Mouse (Mus musculus): Measurements from ENCODE around the gene Rgs16.
"Not testable (repeated sequence)": the region's sequence is repeated elsewhere in the genome, so short reads cannot be mapped to it uniquely, and the experiment has no call there.

Rgs16 gene

DNA sequence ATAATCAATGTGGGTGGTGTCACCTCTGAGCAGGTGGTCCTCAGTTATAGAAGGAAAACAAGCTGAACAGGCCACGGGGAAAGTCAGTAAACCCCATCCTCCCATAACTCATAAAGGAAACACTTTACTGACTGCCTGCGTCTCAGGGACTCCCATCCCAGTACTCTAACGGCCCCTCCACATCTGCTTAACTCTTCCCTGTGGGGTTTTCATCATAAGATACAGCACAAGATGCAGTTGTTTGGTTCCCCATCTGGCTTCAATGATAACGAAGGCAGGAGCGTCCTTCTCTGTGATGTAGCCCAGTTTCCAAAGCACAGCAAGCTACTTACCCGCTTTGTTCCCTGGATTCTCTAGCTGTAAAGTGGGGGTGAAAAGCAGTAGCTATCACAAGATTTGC, 9.9 kb downstream of the Rgs16 start:
- DNase-seq (ENCODE audit: low read depth): peak; percentile 78

DNA sequence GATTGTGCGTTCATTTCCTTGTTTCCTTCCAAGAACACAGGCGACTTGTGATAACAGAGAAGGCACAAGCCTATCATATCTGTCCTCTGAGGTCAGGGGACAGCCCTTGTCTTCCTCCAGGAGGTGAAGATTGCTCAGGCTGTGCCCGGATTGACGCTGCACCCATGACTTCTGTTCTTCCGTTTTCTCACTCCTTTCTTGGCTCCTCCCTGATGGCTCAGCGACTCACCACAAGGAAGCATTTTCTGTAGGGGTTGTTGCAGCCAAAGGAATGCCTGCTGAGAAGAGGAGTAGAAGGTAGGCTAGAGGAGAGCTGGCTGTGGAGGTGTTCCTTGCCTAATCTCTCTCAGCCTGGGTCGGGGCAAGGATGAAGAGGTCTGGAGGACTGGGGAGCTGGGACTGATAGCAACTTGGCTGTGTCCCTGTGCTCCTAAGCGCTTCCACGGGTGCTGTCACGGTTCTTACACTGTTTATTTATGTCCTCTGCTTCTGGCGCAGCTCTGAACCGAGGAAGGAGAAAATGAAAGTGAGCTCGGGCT, 11.7 kb downstream of the Rgs16 start:
- peak; percentile 51 for DNase-seq (ENCODE audit: low read depth)

DNA sequence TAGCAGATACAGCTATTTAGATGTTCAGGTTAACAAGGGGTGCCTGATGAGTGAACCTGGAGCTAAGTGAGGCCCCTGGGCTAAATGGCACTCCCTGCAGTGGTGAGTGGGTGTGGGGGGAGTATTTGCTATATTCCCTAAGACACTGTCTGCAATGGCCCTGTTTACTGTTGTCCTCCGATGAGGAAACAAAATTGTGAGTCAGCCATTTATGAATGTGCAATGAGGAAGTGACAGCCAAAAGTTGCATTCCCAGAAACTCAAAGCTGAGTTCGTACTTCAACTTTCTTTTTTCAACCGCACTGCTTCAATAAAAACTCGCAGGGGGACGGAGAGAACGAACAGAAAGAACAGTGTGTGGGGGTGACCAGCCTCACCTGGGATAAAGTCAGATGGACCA, 12.4 kb downstream of the Rgs16 start:
- DNase-seq (ENCODE audit: low read depth): no peak

DNA sequence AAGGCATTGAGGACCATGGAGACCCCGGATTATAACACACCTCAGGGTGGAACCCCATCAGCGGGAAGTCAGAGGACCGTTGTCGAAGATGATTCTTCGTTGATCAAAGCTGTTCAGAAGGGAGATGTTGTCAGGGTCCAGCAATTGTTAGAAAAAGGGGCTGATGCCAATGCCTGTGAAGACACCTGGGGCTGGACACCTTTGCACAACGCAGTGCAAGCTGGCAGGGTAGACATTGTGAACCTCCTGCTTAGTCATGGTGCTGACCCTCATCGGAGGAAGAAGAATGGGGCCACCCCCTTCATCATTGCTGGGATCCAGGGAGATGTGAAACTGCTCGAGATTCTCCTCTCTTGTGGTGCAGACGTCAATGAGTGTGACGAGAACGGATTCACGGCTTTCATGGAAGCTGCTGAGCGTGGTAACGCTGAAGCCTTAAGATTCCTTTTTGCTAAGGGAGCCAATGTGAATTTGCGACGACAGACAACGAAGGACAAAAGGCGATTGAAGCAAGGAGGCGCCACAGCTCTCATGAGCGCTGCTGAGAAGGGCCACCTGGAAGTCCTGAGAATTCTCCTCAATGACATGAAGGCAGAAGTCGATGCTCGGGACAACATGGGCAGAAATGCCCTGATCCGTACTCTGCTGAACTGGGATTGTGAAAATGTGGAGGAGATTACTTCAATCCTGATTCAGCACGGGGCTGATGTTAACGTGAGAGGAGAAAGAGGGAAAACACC, 13.7 kb downstream of the Rgs16 start:
- DNase-seq (ENCODE audit: low read depth): no peak

DNA sequence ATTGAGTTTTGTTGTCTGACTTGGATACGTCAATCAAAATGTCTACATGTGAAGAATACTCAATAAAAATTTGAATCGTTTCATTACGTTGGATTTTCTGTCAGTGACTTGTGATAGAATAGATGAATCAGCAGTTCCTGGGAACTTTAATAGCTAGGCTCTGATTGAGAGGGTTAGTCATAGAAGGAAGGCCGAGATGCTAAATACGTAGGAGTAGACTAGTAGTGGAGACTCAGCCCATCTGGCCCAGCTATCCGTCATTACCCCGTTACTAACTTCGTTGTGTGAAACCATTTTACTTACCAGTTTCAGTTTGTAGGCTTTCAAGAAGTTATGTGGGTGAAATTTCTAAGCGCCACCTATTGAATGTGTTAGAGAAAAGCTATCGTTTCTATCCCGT, 24.0 kb downstream of the Rgs16 start:
- DNase-seq (ENCODE audit: low read depth): no peak

DNA sequence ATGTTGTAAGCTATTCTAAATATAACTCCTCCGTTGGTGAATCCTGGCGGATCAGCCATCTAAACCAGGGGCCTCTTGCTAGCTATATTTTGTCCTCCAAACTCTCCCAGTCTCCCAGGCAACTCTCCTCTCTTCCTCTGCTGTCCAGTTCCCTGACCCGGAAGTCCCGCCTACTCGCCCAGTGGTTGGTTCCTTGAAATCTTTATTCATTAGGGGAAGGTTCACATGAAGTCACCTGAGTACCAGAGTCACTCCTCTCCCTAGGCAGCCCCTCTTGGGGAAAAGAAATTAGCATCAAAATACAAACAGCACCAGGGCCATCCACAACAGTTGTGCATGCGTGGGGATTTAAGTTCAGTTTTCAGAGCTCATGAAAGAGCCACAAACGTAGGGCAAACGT, 26.1 kb downstream of the Rgs16 start:
- DNase-seq (ENCODE audit: low read depth): no peak

DNA sequence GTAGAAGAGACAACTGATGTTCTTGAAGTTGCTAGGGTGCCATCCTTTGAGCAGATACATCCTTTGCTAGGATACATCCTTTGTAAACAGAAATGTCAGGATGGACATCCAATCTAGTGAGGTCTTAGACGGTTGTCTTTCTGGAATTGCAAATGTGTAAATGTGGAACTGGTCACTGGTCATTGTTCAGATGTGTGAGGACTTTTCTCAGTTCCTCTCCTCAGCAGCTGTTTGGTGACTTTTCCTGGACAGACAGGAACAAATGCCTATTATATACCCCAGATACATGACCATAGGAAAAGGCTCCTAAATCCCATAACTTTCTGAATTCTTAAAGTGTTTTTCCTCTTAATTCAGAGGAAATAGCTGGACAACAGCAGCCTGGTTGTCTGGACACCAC, 27.1 kb downstream of the Rgs16 start:
- DNase-seq (ENCODE audit: low read depth): no peak

DNA sequence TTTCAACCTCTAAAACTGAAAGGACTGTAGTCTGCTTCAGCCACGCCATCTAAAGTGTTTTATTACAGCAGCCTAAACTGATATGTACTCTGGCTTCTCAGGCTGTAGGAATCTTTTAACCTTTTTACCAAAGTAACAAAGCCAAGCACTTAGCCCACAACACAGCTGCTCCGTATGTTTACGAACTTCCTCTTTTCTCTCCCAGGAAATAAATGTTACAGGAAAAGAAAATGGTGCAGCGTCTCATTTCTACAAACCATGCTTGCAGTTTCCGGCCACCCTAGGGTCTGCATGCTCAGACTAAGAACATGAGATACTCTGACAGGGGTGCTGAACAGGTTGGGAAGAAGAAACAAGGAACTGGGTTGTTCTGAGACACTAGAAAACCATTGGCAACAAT, 28.3 kb downstream of the Rgs16 start:
- DNase-seq (ENCODE audit: low read depth): no peak

DNA sequence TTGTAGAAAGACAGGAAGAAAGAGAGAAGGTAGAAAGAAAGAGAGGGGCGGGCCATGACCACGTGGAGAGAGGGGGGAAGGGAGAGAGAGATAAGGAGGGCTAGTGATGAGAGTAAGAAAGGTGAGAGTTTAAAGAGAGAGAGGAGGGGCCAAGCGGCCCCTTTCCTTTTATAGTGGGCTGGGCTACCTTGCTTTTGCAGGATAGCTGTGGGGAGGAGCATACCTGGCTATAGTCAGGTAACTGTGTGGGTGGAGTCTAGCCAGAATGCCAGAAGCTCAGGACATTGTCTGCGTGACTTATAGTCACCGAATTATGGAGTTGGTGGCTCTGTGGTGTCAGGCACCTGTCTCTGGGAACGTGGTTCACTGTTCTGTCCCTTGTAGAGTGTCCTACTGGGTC, 29.4 kb downstream of the Rgs16 start:
- not testable (repeated sequence) for DNase-seq (ENCODE audit: low read depth)

DNA sequence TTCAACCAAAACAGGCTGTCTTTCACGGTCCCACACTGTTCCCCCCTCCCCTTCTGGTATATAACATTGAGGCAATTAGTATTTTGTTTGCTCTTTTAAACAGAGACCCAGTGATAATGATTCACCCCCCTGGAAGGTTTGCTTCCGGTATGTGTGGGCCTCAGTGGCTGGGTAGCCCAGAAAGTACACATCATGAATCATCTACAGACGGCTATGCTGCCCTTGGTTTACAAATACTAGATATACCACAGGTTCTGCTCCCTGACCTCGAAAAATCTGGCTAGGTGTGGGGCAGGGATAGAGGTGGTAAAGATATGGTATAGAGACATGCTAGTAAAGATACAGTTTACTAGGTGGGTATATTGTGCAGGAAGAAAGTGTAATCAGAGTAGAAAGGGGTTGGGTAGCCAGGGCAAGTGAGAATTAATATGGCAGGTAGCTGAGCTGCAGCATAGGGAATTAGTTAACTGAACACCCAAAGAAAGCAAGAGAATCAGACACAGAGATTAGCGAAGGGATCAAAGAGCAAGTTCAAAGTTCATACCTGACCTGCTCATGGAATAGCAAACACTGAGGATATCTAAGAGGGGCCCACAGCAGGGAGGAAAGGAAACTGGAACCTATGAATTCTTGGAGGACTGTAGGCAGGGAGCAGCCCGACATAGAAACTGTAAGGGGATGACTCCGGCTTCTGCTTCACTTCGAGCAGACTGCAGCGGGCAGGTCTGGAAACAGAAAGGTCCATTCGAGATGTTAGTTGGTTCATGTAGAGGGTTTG, 30.0 kb downstream of the Rgs16 start:
- no peak for DNase-seq (ENCODE audit: low read depth)

DNA sequence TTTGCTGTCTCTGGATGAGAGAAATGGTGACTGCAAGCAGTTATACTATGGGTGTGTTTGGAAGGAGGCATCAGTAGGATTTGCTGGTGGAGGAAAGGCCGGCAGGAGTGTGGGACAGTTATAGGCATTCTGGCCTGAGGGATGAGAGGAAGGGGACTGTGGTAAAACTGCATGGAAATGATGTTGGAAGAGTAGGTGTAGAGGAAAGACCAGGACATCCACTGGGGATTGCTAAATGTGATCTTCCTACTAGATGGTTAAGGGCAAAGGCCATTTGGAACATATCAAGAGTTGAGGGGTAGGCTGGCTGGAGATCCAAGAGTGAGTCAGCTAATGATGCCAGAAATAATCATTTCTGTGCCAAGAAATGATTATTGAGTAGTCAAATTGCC, 30.6 kb downstream of the Rgs16 start:
- no peak for DNase-seq (ENCODE audit: low read depth)

DNA sequence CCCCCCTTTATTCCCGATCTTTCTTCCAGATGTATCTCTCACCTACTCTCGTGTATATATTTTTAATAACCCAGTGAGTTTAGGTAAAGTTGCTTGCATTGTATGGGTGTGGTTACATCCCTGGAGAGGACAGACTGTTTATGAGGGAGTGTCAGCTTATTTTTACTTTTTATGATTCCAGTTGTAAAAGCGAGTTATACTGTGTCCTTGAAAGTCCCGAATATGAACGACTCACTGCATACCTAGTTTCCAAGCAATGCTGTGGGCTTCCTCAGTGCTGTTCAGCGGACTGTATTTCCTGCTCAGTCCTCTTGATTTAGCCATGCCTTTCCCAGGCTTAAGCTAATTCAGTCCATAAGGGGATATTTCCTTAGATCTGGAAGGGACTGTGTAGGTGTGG, 35.0 kb downstream of the Rgs16 start:
- DNase-seq (ENCODE audit: low read depth): no peak

DNA sequence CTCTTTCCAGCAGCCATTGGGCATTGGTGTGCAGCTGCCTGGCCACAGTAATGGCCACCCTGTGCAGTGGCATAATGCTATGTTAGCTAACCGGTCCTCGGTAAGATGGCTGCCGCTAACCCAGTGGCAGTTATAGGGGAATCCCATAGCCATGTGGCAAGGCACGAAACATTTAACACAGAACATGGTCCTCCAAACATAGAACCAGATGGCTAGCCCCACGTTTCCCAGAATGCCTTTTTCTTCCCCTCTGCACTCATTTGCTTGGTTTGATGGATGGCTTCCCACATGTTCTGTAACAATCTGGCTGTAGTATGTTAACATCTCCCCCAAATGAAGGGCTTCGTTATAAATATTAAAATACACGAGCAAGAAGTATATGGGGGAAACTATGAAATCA, 36.1 kb downstream of the Rgs16 start:
- no peak for DNase-seq (ENCODE audit: low read depth)

DNA sequence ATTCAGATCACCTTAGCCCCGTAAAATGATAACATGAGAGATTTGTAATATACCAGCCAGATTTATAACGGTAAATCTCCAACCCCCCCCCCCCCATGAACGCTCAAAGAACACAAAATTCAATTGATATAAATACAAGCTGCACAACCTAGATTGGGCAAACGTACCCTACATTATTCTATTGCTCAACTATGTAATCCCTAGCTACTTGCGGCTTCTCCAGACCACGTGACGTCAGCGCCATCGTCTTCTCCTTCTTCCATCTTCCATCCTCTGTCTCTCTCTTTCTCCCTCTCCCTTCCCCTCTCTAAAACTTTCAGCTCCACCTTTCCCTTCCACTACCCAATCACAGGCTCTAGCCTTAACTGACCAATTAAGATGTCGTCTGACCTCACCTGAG, 38.1 kb downstream of the Rgs16 start:
- DNase-seq (ENCODE audit: low read depth): no peak

DNA sequence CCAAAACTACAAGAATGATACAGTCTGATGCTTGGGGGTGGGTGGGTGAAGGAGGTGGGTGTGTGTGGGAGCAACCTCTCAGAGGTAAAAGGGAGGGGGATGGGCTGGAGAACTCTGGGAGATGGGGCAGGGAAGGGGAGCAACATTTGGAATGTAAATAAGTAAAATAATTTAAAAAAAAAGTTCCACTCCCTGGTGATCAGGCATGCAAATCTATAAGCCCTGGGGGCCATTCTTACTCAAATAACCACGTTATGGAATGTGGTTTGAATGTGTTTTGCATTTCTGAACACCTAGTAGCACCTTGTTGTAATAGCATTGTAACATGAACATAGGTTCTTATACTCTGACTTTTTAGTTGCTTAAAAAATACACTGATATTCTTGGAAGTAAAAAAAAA, 43.2 kb downstream of the Rgs16 start:
- no peak for DNase-seq (ENCODE audit: low read depth)

DNA sequence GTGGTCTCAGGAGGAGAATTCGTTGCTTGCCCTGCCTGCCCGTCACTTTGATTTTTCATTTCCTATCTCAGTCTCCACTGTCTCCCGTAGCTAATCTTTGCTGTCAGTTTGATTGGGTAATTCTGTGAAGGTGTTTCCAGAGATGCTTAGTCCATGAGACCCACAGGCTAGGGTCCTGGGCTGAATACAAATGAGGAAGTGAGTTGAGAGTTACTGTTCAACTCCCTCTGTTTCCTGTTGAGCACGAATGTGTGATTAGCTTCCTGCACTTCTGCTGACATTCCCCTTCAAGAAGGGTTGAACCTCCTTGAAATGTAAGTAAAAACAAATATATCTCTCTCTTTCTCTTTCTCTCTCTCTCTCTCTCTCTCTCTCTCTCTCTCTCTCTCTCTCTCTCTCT, 45.5 kb downstream of the Rgs16 start:
- DNase-seq (ENCODE audit: low read depth): no peak

DNA sequence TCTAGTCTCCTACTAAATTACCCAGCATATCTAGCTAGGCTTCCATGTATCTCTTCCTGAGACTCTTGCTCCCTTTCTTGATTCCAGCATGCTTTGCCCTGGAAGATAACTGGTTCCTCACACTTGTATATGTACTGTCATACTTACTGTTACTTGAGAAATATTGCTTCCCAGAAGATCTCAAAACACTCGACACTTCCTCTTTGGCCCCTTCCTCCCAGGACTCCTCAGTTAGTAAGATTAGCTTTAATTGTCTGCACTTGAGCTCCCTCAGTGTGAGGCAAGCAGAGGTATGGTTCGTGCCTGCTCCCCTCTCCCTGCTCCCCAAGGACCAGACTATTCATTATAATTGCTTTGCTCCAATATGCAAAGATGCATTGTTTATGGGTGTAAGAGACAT, 50.6 kb downstream of the Rgs16 start:
- DNase-seq (ENCODE audit: low read depth): no peak

DNA sequence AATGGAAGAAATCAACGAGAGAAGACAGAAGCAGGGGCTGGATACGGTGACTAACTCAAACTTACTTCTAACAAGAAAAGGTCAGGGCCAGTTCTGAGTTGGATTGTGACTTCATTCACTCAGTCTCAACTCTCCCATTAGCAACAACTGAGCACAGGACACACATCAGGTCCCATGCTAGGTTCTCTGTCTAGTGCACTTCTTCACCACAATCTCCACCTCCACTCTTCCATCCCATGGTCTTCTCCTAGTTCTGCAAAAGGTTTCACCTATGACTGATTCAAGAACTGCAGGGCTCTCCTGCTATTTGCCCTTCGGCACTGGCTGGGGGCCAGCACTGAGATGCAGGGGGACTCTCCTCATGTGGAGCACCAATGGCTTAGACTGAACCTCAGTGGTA, 54.1 kb downstream of the Rgs16 start:
- no peak for DNase-seq (ENCODE audit: low read depth)

All from c-Kit-positive CD71-positive TER-119-negative erythroid progenitor cells, embryonic 14.5 days (primary cell).